Mouse (Mus musculus) bone marrow, adult 2 months (tissue): ENCODE results near the gene Olfr613.
"Not testable (repeated sequence)": the region's sequence is repeated elsewhere in the genome, so short reads cannot be mapped to it uniquely, and the experiment has no call there.

Experiments
- CTCF ChIP-seq: fragments of 200-500 bp; IDR thresholded peaks from 2 replicates; pipeline ENCODE4 v1.5.1; 2011; ENCODE audit warnings: low read length, control low read depth; ENCODE audit not compliant: control insufficient read depth, insufficient read depth
- POLR2A ChIP-seq: fragments of 200-500 bp; IDR thresholded peaks from 2 replicates; pipeline ENCODE4 v1.6.1; 2011; ENCODE audit warnings: low read depth, mild to moderate bottlenecking, control low read depth, low read length, borderline replicate concordance; ENCODE audit not compliant: control insufficient read depth

DNA sequence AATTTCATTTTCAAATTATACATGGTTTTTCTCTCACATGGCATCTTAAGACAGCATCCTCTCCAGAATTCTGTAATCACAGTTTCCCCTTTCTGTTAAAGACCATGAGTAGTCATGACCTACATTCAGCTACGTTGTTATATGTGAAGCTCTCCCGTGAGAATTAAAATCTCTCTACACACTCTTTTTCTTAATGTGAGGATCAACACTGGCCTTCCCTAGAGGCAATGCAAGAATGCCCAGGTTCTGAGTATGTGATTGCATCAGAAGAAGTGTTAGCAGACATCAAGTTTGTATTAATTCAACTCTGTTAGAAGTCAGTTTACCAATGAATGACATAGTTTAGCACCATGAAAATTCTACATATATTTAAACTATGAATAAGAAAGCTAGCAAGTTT lies 5.3 kb upstream of the Olfr613 start, which contains the start of gene Olfr612:
- not testable (repeated sequence) for TF ChIP-seq CTCF, POLR2A
